Mouse (Mus musculus): ENCODE measurements around the gene Cacna1e.
A peak's percentile ranks its signal among the peaks of the same experiment; 100 is the strongest.

The Cacna1e gene

GRCm38 (mm10) chr1:154884275-154885206, at the start of gene Cacna1e:
Gene Cacna1e, minus strand, starts transcription at chr1:154884501.
- DNase-seq: peak; percentile 46

GRCm38 (mm10) chr1:154918406-154918805, 34.1 kb upstream of the Cacna1e start:
- DNase-seq: no peak

- DNase-seq: no peak
These were observed 33.1 kb upstream of the Cacna1e start for GRCm38 (mm10) chr1:154917438-154917837.

- no peak for DNase-seq
These were observed 25.3 kb upstream of the Cacna1e start for GRCm38 (mm10) chr1:154909554-154909953.

- DNase-seq: no peak
These were observed 13.1 kb upstream of the Cacna1e start for GRCm38 (mm10) chr1:154897390-154897789.

GRCm38 (mm10) chr1:154890244-154890643, 5.9 kb upstream of the Cacna1e start:
- no peak for DNase-seq

- DNase-seq: no peak
These were observed 4.2 kb upstream of the Cacna1e start for GRCm38 (mm10) chr1:154888495-154888894.

GRCm38 (mm10) chr1:154888018-154888417, 3.7 kb upstream of the Cacna1e start:
- peak; percentile 57 for DNase-seq

- no peak for DNase-seq
These were observed 3.2 kb upstream of the Cacna1e start for GRCm38 (mm10) chr1:154887546-154887945.

- no peak for DNase-seq
These were observed 2.3 kb upstream of the Cacna1e start for GRCm38 (mm10) chr1:154886611-154887010.

GRCm38 (mm10) chr1:154885207-154885548, 877 bp upstream of the Cacna1e start:
- no peak for DNase-seq

- peak; percentile 39 for DNase-seq
These were observed 607 bp downstream of the Cacna1e start for GRCm38 (mm10) chr1:154883596-154884191.

GRCm38 (mm10) chr1:154865981-154866380, 18.3 kb downstream of the Cacna1e start:
- DNase-seq: no peak

GRCm38 (mm10) chr1:154861416-154861815, 22.9 kb downstream of the Cacna1e start:
- peak; percentile 82 for DNase-seq

- DNase-seq: no peak
These were observed 29.7 kb downstream of the Cacna1e start for GRCm38 (mm10) chr1:154854564-154854963.

- no peak for DNase-seq
These were observed 33.6 kb downstream of the Cacna1e start for GRCm38 (mm10) chr1:154850515-154851287.

- no peak for DNase-seq
These were observed 35.4 kb downstream of the Cacna1e start for GRCm38 (mm10) chr1:154848683-154849579.

- no peak for DNase-seq
These were observed 37.4 kb downstream of the Cacna1e start for GRCm38 (mm10) chr1:154846900-154847299.

- no peak for DNase-seq
These were observed 40.9 kb downstream of the Cacna1e start for GRCm38 (mm10) chr1:154843427-154843826.

- DNase-seq: no peak
These were observed 42.0 kb downstream of the Cacna1e start for GRCm38 (mm10) chr1:154842336-154842735.

- DNase-seq: no peak
These were observed 43.2 kb downstream of the Cacna1e start for GRCm38 (mm10) chr1:154841057-154841630.

GRCm38 (mm10) chr1:154839272-154839671, 45.0 kb downstream of the Cacna1e start:
- DNase-seq: no peak

Data from cerebellum, adult 11 months (tissue).